Mouse (Mus musculus): ENCODE measurements around the gene Adora2b.

DNA sequence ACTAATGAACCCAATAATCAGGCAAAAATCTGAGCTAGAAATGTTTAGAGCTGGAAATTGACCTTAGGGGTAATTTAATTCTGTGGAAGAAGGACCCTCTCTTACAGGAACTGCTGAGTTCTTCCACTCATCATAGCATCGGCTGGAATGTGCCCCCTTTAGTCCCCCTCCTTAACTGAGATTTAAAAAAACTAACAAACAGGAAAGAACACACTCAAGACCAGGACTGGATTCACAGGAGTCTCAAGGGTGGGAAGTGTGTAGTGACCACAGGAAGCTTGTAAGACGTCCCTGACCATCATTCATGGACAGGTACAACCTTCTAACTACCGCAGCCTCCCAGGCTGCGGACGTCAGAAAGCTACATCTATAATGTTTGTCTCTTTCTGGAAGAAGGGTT is 22.1 kb downstream of the Adora2b start:
- TF ChIP-seq CTCF (IDR thresholded peaks at IDR 0.05; ENCODE audit: low read depth) (no peak), EP300 (optimal IDR thresholded peaks at IDR 0.05) (no peak)

All from stomach, postnatal 0 days (tissue).